Mouse (Mus musculus): ENCODE measurements around the gene Pigb. TPM values are rescaled to one million over a fixed set of nuclear protein-coding genes. Genes with fewer than 3 reads are reported as not detected.
"Not testable (repeated sequence)": the region's sequence is repeated elsewhere in the genome, so short reads cannot be mapped to it uniquely, and the experiment has no call there.

Gene Pigb
- polyA plus RNA-seq (2012; rRNA removed) = 8.5 and 12.8 TPM in 2 replicates

GRCm38 (mm10) chr9:73040080-73040479 lies at the start of gene Pigb:
Gene Pigb (minus strand): TSS chr9:73040378.
- no peak for DNase-seq (ENCODE audit: low read depth)

- no peak for DNase-seq (ENCODE audit: low read depth)
Measured at GRCm38 (mm10) chr9:73089222-73089920, 49.2 kb upstream of the Pigb start.

GRCm38 (mm10) chr9:73087581-73087980 lies 47.4 kb upstream of the Pigb start:
- DNase-seq (ENCODE audit: low read depth) = no peak

- no peak for DNase-seq (ENCODE audit: low read depth)
Measured at GRCm38 (mm10) chr9:73087121-73087520, 46.9 kb upstream of the Pigb start.

GRCm38 (mm10) chr9:73085845-73086244 lies 45.7 kb upstream of the Pigb start:
- no peak for DNase-seq (ENCODE audit: low read depth)

GRCm38 (mm10) chr9:73083956-73084355 lies 43.8 kb upstream of the Pigb start:
- DNase-seq (ENCODE audit: low read depth) = no peak

GRCm38 (mm10) chr9:73082291-73083000 lies 42.3 kb upstream of the Pigb start:
- no peak for DNase-seq (ENCODE audit: low read depth)

- DNase-seq (ENCODE audit: low read depth) = no peak
Measured at GRCm38 (mm10) chr9:73079801-73080325, 39.7 kb upstream of the Pigb start.

- not testable (repeated sequence) for DNase-seq (ENCODE audit: low read depth)
Measured at GRCm38 (mm10) chr9:73079349-73079748, 39.2 kb upstream of the Pigb start.

- no peak for DNase-seq (ENCODE audit: low read depth)
Measured at GRCm38 (mm10) chr9:73073169-73073568, 33.0 kb upstream of the Pigb start.

- no peak for DNase-seq (ENCODE audit: low read depth)
Measured at GRCm38 (mm10) chr9:73072426-73072825, 32.2 kb upstream of the Pigb start.

GRCm38 (mm10) chr9:73070971-73071659 lies 30.9 kb upstream of the Pigb start:
- DNase-seq (ENCODE audit: low read depth) = no peak

- no peak for DNase-seq (ENCODE audit: low read depth)
Measured at GRCm38 (mm10) chr9:73068688-73069087, 28.5 kb upstream of the Pigb start.

- no peak for DNase-seq (ENCODE audit: low read depth)
Measured at GRCm38 (mm10) chr9:73068230-73068679, 28.1 kb upstream of the Pigb start.

- DNase-seq (ENCODE audit: low read depth) = no peak
Measured at GRCm38 (mm10) chr9:73067086-73067485, 26.9 kb upstream of the Pigb start.

- DNase-seq (ENCODE audit: low read depth) = no peak
Measured at GRCm38 (mm10) chr9:73063621-73064290, 23.6 kb upstream of the Pigb start.

GRCm38 (mm10) chr9:73059224-73059623 lies 19.0 kb upstream of the Pigb start:
- no peak for DNase-seq (ENCODE audit: low read depth)

- DNase-seq (ENCODE audit: low read depth) = no peak
Measured at GRCm38 (mm10) chr9:73055441-73055911, 15.3 kb upstream of the Pigb start.

- DNase-seq (ENCODE audit: low read depth) = peak; percentile 99
Measured at GRCm38 (mm10) chr9:73050606-73051005, 10.4 kb upstream of the Pigb start.

- no peak for DNase-seq (ENCODE audit: low read depth)
Measured at GRCm38 (mm10) chr9:73049833-73050232, 9.7 kb upstream of the Pigb start.

GRCm38 (mm10) chr9:73048927-73049326 lies 8.7 kb upstream of the Pigb start:
- DNase-seq (ENCODE audit: low read depth) = no peak

GRCm38 (mm10) chr9:73047906-73048305 lies 7.7 kb upstream of the Pigb start:
- DNase-seq (ENCODE audit: low read depth) = no peak

All from gonadal fat pad, adult 2 months (tissue).